In the genomic region with DNA sequence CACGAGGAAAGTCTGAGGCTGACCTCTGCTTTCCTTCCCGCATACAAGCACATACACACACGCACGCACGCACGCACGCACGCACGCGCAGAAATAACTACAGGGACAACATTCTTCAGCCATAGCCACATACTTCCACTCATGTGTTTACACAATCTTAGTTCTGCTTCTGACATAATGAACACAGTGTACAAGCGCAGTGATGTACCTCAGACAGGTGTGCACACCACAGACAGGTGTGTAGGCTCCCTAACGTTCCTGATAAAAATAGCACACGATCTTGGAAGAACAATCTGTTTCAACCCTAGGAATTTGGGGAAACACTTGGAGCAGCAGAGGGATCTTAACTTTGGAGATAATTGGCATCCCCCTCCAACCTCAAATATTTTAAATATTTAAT, we compare ENCODE assay signal across 23 mouse cellular contexts.
"Had no signal": no experiment of that assay in that cellular context is flagged by ENCODE, and none has a peak within 500 bp of the region (broad histone marks: within the 10 kb centered on the region; RNA-seq: fewer than 3 reads in every experiment).

No protein-coding gene starts in this region.

- H3K4me2 ChIP-seq: heart, embryonic 12.5 days; hindbrain, embryonic 12.5 days; hindbrain, embryonic 14.5 days; intestine, embryonic 15.5 days; limb, embryonic 12.5 days; liver, embryonic 11.5 days had no signal

- H3K4me3 ChIP-seq: heart, embryonic 12.5 days; hindbrain, embryonic 10.5 days; hindbrain, embryonic 12.5 days; intestine, embryonic 15.5 days; layer of hippocampus, adult 2 months; left cerebral cortex, adult 2 months; limb, embryonic 10.5 days; limb, embryonic 12.5 days had no signal

- DNase-seq: gastrocnemius, postnatal 14 days; heart, adult 18-20 months; heart, postnatal 10 days; heart, postnatal 4 days; kidney, adult 18-20 months; kidney, adult 8-10 months; kidney, postnatal 10 days; kidney, postnatal 25 days; kidney, postnatal 4 days; liver had no signal

- H3K9me3 ChIP-seq: heart, embryonic 12.5 days; hindbrain, embryonic 10.5 days; hindbrain, embryonic 12.5 days; intestine, embryonic 15.5 days; limb, embryonic 10.5 days; limb, embryonic 12.5 days had no signal

- H3K27ac ChIP-seq: hindbrain, embryonic 10.5 days; hindbrain, embryonic 12.5 days; hindbrain, embryonic 14.5 days; intestine, embryonic 15.5 days; layer of hippocampus, adult 2 months; left cerebral cortex, adult 2 months; limb, embryonic 10.5 days; limb, embryonic 12.5 days had no signal

- H3K9ac ChIP-seq: heart, embryonic 12.5 days; hindbrain, embryonic 12.5 days; hindbrain, embryonic 14.5 days; intestine, embryonic 15.5 days; limb, embryonic 12.5 days had no signal

- ATAC-seq: hindbrain, embryonic 16.5 days; inflammation-experienced regulatory T-cells, adult 6 months; intestine, embryonic 15.5 days; intestine, postnatal 0 days had no signal

- H3K27me3 ChIP-seq: heart, embryonic 12.5 days; hindbrain, embryonic 12.5 days; intestine, embryonic 15.5 days; limb, embryonic 12.5 days had no signal

- H3K4me1 ChIP-seq: intestine, embryonic 15.5 days; limb, embryonic 12.5 days had no signal

- H3K36me3 ChIP-seq: heart, embryonic 12.5 days; hindbrain, embryonic 10.5 days; hindbrain, embryonic 12.5 days; intestine, embryonic 15.5 days; limb, embryonic 10.5 days; limb, embryonic 12.5 days had no signal
